Mouse (Mus musculus) thymus, adult 2 months (tissue): ENCODE results near the gene Det1.

Source experiments
- CTCF ChIP-seq: fragments of 200-500 bp; IDR thresholded peaks from 2 replicates; pipeline ENCODE4 v1.5.1; 2012; ENCODE audit warnings: mild to moderate bottlenecking, control low read depth, low read length, moderate library complexity, borderline replicate concordance; ENCODE audit not compliant: control insufficient read depth, poor library complexity, insufficient read depth; ENCODE audit errors: extremely low read depth
- POLR2A ChIP-seq: fragments of 200-500 bp; IDR thresholded peaks from 2 replicates; pipeline ENCODE4 v1.6.1; 2012; ENCODE audit warnings: mild to moderate bottlenecking, low read length, control low read depth, moderate library complexity; ENCODE audit not compliant: control insufficient read depth, poor library complexity, insufficient read depth; ENCODE audit errors: extremely low read depth

GRCm38 (mm10) chr7:78854051-78854450, 7.0 kb upstream of the Det1 start:
- no peak for TF ChIP-seq POLR2A
- TF ChIP-seq CTCF = no peak
